Mouse (Mus musculus) urinary bladder, adult 18-20 months (tissue): ENCODE measurements around the gene 4930558K02Rik.
A peak's percentile ranks its signal among the peaks of the same experiment; 100 is the strongest.

Experiments used
- DNase-seq, 2 experiments: peaks; one replicate each; pipeline ENCODE4 v3.0.0; 2022; ENCODE audit warnings: low spot score in 2 of 2, mixed read lengths in 2 of 2

The 4930558K02Rik gene

DNA sequence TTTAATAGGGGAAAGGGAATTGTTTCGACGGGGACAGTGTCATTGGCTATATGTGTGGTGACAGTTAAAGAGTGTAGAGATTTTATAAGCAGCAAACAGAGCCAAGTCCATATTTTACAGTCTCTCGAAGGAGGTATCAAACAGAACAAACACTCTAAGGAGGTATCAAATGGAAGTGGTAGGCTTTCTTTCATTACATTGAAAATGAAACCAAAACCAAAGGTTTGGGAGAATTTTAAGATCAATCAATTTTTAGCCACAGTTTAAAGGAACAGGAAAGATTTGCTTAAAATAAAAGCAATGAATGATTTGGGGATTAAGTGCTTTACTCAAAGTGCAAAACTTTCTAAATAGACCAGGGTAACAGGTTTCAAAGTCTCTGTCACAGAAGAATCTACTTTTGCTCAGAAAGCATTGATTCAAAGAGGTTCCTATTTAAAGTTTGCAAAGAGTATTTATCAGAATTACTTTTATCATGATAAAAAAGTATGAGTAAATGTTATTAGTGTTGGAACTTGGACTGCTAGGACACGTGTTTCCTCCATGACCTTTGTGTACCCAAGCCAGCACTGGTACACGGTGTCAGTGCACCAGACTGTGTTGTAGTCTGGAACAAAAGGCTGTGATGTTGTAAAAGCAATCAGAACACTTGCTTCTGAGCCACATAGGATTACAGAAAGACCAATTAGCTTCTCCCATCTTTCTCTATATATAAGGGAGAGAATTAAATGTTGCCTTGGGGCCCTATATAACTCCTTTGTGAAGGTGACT, 28.2 kb downstream of the 4930558K02Rik start:
- DNase-seq, result no peak

DNA sequence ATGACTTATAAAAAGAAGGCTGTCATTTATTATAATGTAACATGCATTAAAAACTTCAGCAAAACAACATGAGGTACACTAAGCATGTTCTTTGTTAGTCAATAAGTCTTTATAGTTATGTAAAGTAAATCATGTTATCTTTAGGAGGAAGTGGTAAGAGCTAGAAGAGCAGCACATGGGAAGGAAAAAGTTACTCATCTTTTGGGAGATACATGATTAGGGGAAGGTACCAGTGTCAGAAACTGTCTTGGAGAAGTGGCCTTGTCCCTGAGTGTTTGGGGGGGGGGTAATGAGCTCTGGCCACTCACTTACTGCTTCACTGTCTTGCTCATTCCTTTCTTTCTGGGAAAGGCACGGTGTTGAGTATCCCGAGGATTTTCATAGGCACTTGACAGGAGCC, 37.4 kb downstream of the 4930558K02Rik start:
- DNase-seq, result no peak

GRCm38 (mm10) chr1:161932286-161932685, 47.1 kb downstream of the 4930558K02Rik start:
- DNase-seq, result no peak

- no peak for DNase-seq
These were observed 47.6 kb downstream of the 4930558K02Rik start for GRCm38 (mm10) chr1:161931817-161932216.

DNA sequence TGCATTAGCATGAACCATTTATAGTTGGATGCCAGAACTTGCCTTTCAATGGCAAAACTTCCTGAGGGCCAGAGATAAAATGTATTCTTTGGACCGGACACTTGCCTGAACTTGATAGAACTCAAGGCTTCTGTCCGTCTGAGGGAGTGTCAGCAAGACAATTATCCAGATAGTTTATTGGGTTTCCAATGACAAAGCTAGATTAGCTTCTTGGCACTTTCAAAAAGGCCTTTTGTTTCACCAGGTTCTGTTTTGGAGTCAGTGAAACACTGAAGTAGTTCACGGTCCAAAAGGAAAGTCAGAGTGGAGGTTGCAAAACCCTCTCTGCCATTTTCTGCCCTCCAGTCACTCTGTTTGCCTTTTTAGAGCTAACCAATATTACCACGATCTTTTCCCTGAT, 48.1 kb downstream of the 4930558K02Rik start:
- no peak for DNase-seq

DNA sequence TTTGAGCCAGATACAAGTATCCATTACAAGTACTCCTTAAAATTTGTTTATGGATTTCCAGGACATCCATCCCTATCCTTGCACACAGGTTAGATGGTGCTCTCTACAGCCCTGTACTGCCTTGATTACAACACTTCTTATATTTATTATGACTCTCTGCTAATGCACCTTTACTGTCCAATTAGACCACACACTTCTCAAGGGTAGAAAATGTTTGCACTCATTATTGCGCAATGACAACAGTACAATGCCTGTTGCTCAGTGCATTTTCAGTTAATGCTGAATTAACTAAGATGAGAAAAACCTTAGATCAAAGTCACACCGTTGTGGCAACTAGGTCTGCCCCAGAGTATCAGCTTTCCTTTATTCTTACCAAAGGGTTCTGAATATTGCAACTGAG, 51.5 kb downstream of the 4930558K02Rik start:
- no peak for DNase-seq

GRCm38 (mm10) chr1:161925281-161925805, 54.1 kb downstream of the 4930558K02Rik start:
- DNase-seq, result no peak

- no peak for DNase-seq
These were observed 55.1 kb downstream of the 4930558K02Rik start for GRCm38 (mm10) chr1:161924321-161924720.

GRCm38 (mm10) chr1:161921928-161922327, 57.5 kb downstream of the 4930558K02Rik start:
- no peak for DNase-seq

GRCm38 (mm10) chr1:161920475-161921454, 58.7 kb downstream of the 4930558K02Rik start:
- no peak for DNase-seq

DNA sequence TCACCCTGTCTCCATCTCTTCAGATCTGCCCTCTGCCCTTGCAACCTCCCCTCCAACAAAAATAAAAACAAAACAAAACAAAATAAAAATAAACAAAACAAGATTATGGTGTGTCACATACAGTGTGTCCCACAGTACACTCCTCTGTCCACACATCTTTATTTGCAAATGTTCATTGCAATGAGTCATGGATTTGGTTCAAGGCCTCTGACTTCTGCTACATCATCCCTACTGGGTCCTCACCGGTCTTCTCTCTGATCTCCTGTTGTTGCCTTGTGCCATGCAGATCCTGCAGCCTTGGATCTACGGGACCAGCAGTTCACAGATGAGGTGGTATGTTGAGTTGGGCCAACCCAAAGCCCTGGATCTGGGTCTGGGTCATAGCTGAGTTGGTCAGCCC, 59.8 kb downstream of the 4930558K02Rik start:
- no peak for DNase-seq

GRCm38 (mm10) chr1:161918682-161919372, 60.6 kb downstream of the 4930558K02Rik start:
- DNase-seq, result no peak

- no peak for DNase-seq
These were observed 61.4 kb downstream of the 4930558K02Rik start for GRCm38 (mm10) chr1:161917940-161918484.

DNA sequence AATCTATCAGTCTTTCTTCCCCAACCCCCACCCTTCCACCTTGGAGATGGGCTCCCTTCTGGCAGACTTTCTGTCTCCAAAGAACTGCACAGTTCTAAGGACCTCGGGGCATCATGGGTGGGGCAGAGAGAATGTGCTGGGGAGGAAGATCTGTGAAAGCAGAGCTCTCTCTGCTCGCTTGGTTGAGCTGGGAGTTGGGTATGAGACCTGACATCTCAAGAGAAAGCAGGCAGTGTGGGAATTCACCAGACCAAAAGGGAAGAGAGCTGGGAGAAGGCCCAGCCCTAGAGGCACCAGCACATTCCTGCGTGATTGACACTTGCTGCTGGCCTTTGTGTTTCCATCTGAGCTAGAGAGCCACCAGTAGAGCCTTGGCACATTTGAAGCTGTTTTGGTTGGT, 63.4 kb downstream of the 4930558K02Rik start:
- DNase-seq, result no peak

GRCm38 (mm10) chr1:161913648-161913984, 65.8 kb downstream of the 4930558K02Rik start:
- DNase-seq, result peak in 1 of 2 experiments; percentile 10

DNA sequence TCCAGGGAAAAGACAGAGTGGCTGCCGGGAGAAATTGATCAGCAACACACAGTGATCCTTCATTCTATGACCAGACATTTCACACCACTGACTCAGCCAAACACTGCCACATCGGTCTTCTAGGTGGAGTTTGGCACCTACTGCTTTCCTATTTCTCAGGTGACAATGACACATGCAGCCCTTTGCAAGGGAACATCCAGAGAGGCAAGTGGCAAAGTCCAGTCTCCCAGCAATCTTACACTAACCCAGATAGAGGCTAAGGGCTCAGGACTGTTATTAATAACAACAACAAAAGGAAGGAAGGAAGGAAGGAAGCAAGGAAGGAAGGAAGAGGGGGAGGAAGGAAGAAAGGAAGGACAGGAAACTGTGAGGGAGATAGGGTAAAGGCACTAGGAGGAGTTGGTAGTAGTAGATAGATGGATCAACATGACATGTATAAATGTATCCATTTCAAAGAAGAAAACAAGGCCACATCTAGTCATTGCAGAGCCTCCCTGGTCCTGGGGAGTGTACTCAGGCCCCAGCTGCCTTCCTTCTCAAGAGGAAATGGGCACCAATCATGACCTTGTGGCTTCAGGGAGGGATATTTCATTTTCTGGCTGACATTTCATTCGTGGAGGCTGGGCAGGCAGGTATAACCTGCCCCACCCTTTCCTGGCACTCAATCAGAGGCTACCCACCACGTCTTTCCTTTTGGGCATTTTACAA, 66.3 kb downstream of the 4930558K02Rik start:
- DNase-seq, result no peak

- no peak for DNase-seq
These were observed 70.4 kb downstream of the 4930558K02Rik start for GRCm38 (mm10) chr1:161909074-161909473.

DNA sequence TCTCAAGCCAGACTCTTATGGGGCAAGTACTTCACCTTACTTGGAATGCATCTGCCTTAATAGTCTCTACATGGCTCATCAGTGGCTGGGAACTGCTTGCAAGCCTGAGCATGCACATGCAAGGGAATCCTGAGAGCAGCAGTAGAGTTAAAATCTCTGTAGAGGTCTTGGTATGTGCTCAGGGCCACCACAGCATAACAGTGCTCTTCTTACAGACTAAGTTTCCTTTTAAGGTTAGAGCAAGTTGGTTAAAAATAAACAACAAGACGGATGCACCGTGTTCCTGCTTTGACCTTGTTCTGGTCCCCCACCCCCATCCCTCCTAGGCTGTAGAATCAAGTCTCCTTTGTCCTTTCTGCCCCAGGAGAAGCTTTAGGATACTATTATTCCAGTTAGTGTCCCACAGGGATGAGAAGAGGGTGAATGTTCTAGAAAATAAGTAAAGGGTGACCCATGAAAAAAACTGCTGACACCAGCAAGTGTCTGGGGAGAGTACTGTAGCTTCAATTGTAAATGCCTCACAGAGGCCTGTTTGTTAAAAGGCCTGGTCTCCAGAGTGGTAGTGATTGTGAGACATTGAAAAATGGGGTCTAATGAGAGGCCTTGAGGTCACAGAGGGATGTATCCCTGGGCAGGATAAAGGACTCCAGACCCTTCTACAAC, 71.5 kb downstream of the 4930558K02Rik start:
- peak in 1 of 2 experiments; percentile 16 for DNase-seq

DNA sequence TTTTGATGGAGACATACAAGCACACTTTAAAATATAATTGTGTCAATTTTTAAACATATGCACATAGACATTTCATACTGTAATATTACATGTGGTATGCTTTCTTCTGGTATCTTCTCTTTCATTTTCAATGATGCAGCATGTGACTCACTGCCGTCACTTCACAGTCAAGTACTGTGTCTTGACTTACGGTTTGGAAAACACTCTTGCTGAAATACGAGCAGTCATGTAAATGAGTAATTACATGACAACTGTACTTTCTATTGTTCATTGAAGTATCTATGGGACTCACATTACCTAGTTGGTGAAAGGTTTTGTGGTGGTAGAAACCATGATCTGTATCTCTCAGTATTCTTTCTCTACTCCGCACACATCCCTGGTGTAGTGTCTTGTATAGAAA, 72.3 kb downstream of the 4930558K02Rik start:
- DNase-seq, result no peak

DNA sequence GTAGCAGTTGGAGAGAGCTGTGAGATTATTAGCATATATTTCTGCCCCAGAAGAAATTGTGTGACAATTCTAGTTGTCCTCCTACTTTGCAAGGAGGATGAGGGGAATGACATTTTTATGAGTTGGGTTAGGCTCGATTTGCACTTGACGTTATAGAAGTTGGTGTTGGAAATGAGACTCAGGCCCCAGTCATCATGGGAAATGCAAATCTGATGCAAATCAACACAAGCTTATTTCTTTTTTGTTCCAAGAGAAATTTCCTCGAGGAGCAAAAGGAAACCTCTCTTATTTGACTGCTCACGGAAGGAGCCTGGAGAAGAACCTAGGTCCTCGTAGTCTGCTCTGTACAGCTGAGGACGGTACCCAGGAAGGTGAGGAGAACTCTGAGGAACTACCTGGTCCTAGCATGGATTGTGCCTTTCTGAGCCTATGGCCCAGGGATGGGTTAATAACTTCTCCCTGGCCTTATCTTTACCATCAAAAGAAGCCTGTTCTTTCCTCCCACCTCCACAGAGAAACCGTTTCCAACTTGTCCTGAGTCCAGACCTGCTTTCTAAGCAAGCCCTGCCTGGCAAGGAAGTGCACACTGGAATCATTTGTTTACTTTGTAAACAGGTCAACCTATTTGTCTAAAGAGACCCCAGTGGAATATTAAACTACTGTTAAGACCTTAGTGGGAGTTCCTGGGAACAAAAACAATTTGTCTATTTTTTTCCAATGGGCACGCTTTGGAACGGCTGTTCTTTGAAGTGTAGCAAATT, 76.6 kb downstream of the 4930558K02Rik start:
- DNase-seq, result no peak
